Mouse (Mus musculus) liver, postnatal 0 days (tissue): ENCODE measurements at regions not wholly inside any gene's neighbourhood (a gene's known extent, or its start where the extent isn't known, plus 50 kb on each side); places are given as distances from the start of the nearest gene placed in this dataset.

Experiments
- CTCF ChIP-seq: sonication (generic); IDR thresholded peaks from 2 replicates; pipeline ENCODE4 v1.5.1; 2016; ENCODE audit warnings: antibody characterized with exemption, low read depth
- EP300 ChIP-seq: IDR thresholded peaks from 2 replicates; pipeline ENCODE4 v1.6.1; 2016; ENCODE audit warnings: antibody characterized with exemption, low read depth, mild to moderate bottlenecking

DNA sequence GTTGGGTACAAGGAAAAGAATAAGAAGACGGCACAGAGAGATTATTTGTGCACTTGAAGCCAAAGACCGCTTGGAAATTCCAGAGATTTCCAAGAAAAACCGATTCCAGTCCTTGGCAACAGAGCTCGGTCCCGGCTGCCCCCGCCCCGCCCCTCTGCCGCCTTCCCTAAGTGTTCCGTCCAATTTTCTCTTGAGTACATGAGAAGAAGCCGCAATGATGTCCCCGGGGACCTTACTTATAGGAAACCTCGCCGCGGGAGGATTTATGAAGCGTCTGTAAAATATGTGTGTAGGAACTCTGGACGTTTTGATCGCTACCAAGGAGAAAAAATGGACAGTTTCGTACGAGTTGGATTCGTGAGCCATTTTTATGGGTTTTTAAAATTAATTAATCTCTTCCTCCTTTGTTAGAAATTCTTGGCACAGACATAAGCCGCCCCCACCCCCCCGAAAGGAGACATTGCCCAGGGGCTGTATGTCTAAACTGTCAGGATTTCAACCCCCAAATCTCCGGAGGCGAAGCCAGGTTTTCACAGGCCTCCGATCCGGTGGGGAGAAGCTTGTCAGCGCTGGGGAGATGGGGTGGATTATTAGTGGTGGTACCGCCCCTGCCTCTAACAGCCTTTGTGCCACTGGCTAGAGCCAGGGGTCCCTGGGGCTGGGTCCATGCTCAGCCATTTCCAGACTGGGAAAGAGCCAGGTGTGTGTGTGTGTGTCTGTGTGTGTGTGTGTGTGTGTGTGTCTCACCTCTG lies 83.1 kb downstream of the 2410131K14Rik start:
- TF ChIP-seq CTCF (no peak), EP300 (no peak)
